Mouse (Mus musculus) forebrain, embryonic 11.5 days (tissue): ENCODE measurements around the gene Tmem14c. TPM values are rescaled to one million over a fixed set of nuclear protein-coding genes. Genes with fewer than 3 reads are reported as not detected.
"Not testable (repeated sequence)": the region's sequence is repeated elsewhere in the genome, so short reads cannot be mapped to it uniquely, and the experiment has no call there.

Experiments
- ATAC-seq: fragments of 200-750 bp; cut with Nextera tagmentation; replicated peaks from 2 replicates; pipeline ENCODE4 v1.8.0; 2017; ENCODE audit warnings: moderate TSS enrichment; ENCODE audit not compliant: low FRiP score
- DNase-seq: peaks from one replicate; pipeline ENCODE4 v3.0.0-alpha.2; 2017; ENCODE audit warnings: low spot score
- H3K27ac ChIP-seq: fragments of 300-500 bp; sonication (generic); 2 replicates; pipeline ENCODE4 v1.5.1; 2014; ENCODE audit warnings: low read depth, low read length
- H3K27me3 ChIP-seq: fragments of 300-500 bp; sonication (generic); 2 replicates; pipeline ENCODE4 v1.6.1; 2014; ENCODE audit warnings: mild to moderate bottlenecking, low read length, mixed read lengths; ENCODE audit not compliant: control insufficient read depth, insufficient read depth
- H3K36me3 ChIP-seq: fragments of 300-500 bp; sonication (generic); 2 replicates; pipeline ENCODE4 v1.6.1; 2014; ENCODE audit warnings: mild to moderate bottlenecking, low read length, moderate library complexity, mixed read lengths; ENCODE audit not compliant: control insufficient read depth, insufficient read depth
- H3K4me1 ChIP-seq: fragments of 300-500 bp; sonication (generic); replicated peaks from 2 replicates; pipeline ENCODE4 v1.6.1; 2014; ENCODE audit warnings: low read length, mixed read lengths; ENCODE audit not compliant: control insufficient read depth, insufficient read depth
- H3K4me2 ChIP-seq: fragments of 300-500 bp; sonication (generic); 2 replicates; pipeline ENCODE4 v1.6.1; 2014; ENCODE audit warnings: low read depth, mild to moderate bottlenecking, low read length, moderate library complexity, mixed read lengths; ENCODE audit not compliant: severe bottlenecking
- H3K4me3 ChIP-seq: fragments of 300-500 bp; sonication (generic); 2 replicates; pipeline ENCODE4 v1.5.1; 2014; ENCODE audit warnings: low read depth, low read length
- H3K9ac ChIP-seq: fragments of 300-500 bp; sonication (generic); 2 replicates; pipeline ENCODE4 v1.6.1; 2014; ENCODE audit warnings: low read length
- H3K9me3 ChIP-seq: fragments of 300-500 bp; sonication (generic); 2 replicates; pipeline ENCODE4 v1.6.1; 2016; ENCODE audit warnings: low read length, mixed read lengths; ENCODE audit not compliant: control insufficient read depth
- WGBS: fragments of 180-500 bp; shearing (Covaris S2); extraction: QIAGEN DNeasy Blood & Tissue Kit; methylation state at CpG from one replicate; pipeline ENCODE4 v1.1.7; 2014; 5-methylcytosine and 5-hydroxymethylcytosine counted together
- polyA plus RNA-seq: library from polyadenylated mRNA; unstranded; fragments of >200 nt; fragmentation: Nextera tagmentation; extraction: Ambion mirVana; gene quantifications from 2 replicates; pipeline ENCODE4 v1.2.1, GENCODE M21; 2014

Gene Tmem14c
- polyA plus RNA-seq, 1 experiment from 2014 or later, result 168 TPM

GRCm38 (mm10) chr13:40978652-40979051 lies 37.4 kb upstream of the Tmem14c start:
- Histone ChIP-seq H3K27ac (no peak overlapping the region), H3K4me1 (no peaks in the 10 kb centered on the region), H3K36me3 (no peaks in the 10 kb centered on the region), H3K9ac (no peak overlapping the region), H3K9me3 (no peaks in the 10 kb centered on the region), H3K4me3 (no peak overlapping the region), H3K27me3 (no peaks in the 10 kb centered on the region), H3K4me2 (no peak overlapping the region)
- WGBS, result 88% methylated on average over 4 of the region's 4 CpGs
- DNase-seq (no peak), ATAC-seq (no peak)

GRCm38 (mm10) chr13:40979321-40979720 lies 36.8 kb upstream of the Tmem14c start:
- H3K27me3 ChIP-seq, result no peaks in the 10 kb centered on the region
- ATAC-seq (no peak), DNase-seq (no peak)
- H3K36me3 ChIP-seq, result no peaks in the 10 kb centered on the region
- H3K9me3 ChIP-seq, result no peaks in the 10 kb centered on the region
- no peak overlapping the region for H3K9ac ChIP-seq
- WGBS, result 73% methylated on average over 2 of the region's 2 CpGs
- no peak overlapping the region for H3K27ac ChIP-seq
- H3K4me3 ChIP-seq, result no peak overlapping the region
- H3K4me2 ChIP-seq, result no peak overlapping the region
- no peaks in the 10 kb centered on the region for H3K4me1 ChIP-seq

- H3K9ac ChIP-seq, result no peak overlapping the region
- ATAC-seq (no peak), DNase-seq (no peak)
- H3K27ac ChIP-seq, result no peak overlapping the region
- 75% methylated on average over 1 of the region's 1 CpGs for WGBS
- H3K4me3 ChIP-seq, result no peak overlapping the region
- no peaks in the 10 kb centered on the region for H3K9me3 ChIP-seq
- H3K4me1 ChIP-seq, result no peaks in the 10 kb centered on the region
- no peaks in the 10 kb centered on the region for H3K36me3 ChIP-seq
- H3K4me2 ChIP-seq, result no peak overlapping the region
- no peaks in the 10 kb centered on the region for H3K27me3 ChIP-seq
These were observed 33.3 kb upstream of the Tmem14c start for GRCm38 (mm10) chr13:40982759-40983158.

GRCm38 (mm10) chr13:40986081-40986480 lies 30.0 kb upstream of the Tmem14c start:
- H3K4me1 ChIP-seq, result no peaks in the 10 kb centered on the region
- H3K4me3 ChIP-seq, result no peak overlapping the region
- H3K27me3 ChIP-seq, result no peaks in the 10 kb centered on the region; the same call in 1 of the 2 replicates
- H3K27ac ChIP-seq, result no peak overlapping the region
- DNase-seq (no peak), ATAC-seq (no peak)
- H3K36me3 ChIP-seq, result no peaks in the 10 kb centered on the region
- no peak overlapping the region for H3K4me2 ChIP-seq
- H3K9me3 ChIP-seq, result no peaks in the 10 kb centered on the region
- H3K9ac ChIP-seq, result no peak overlapping the region
- 92% methylated on average over 5 of the region's 5 CpGs for WGBS

GRCm38 (mm10) chr13:40987608-40988303 lies 28.3 kb upstream of the Tmem14c start:
- H3K27me3 ChIP-seq, ATAC-seq, H3K9me3 ChIP-seq, H3K4me2 ChIP-seq, H3K9ac ChIP-seq, H3K36me3 ChIP-seq, H3K4me3 ChIP-seq, DNase-seq, H3K4me1 ChIP-seq, H3K27ac ChIP-seq: not testable (repeated sequence)
- WGBS, result 70% methylated on average over 4 of the region's 4 CpGs

- Histone ChIP-seq H3K4me3 (no peak overlapping the region), H3K27me3 (peaks cover 2% of the 10 kb centered on the region; the same call in 1 of the 2 replicates), H3K4me2 (no peak overlapping the region), H3K27ac (no peak overlapping the region), H3K4me1 (no peaks in the 10 kb centered on the region), H3K36me3 (no peaks in the 10 kb centered on the region), H3K9me3 (no peaks in the 10 kb centered on the region), H3K9ac (no peak overlapping the region)
- DNase-seq, result no peak
- 79% methylated on average over 2 of the region's 2 CpGs for WGBS
- ATAC-seq, result no peak
These were observed 27.7 kb upstream of the Tmem14c start for GRCm38 (mm10) chr13:40988418-40988817.

- DNase-seq (no peak), ATAC-seq (peak; percentile 82)
- Histone ChIP-seq H3K9ac (no peak overlapping the region), H3K36me3 (no peaks in the 10 kb centered on the region), H3K9me3 (no peaks in the 10 kb centered on the region), H3K4me1 (peaks cover 4% of the 10 kb centered on the region; the same call in 1 of the 2 replicates), H3K27ac (peak overlapping the region; percentile 46; the same call in 1 of the 2 replicates), H3K4me2 (peak overlapping the region; percentile 18; the same call in 1 of the 2 replicates), H3K4me3 (no peak overlapping the region), H3K27me3 (peaks cover 2% of the 10 kb centered on the region; the same call in 1 of the 2 replicates)
- WGBS, result 11% methylated on average over 8 of the region's 8 CpGs
These were observed 21.4 kb upstream of the Tmem14c start for GRCm38 (mm10) chr13:40994487-40995263.

- DNase-seq, H3K4me1 ChIP-seq: not testable (repeated sequence)
These were observed 17.6 kb upstream of the Tmem14c start for GRCm38 (mm10) chr13:40998537-40998936.

More at GRCm38 (mm10) chr13:40998537-40998936, 17.6 kb upstream of the Tmem14c start:
- H3K9me3 ChIP-seq, H3K36me3 ChIP-seq, H3K27me3 ChIP-seq, H3K9ac ChIP-seq, H3K27ac ChIP-seq, H3K4me3 ChIP-seq, H3K4me2 ChIP-seq, ATAC-seq: not testable (repeated sequence)
- 93% methylated on average over 5 of the region's 5 CpGs for WGBS
